ENCODE assay signal across 1 mouse cellular context in genomic region chr17:57061069-57061468, GRCm38 (mm10).
TF ChIP-seq lines count a peak whose summit lies in the region.

No protein-coding gene starts in this region.

TF ChIP-seq in CH12.LX, 34 proteins besides CTCF, POLR2A, EP300 and RAD21:
- TF ChIP-seq BHLHE40 (IDR thresholded peaks at IDR 0.05; ENCODE audit: low read depth, low read length) (peak; percentile 76), MXI1 (IDR thresholded peaks at IDR 0.05; ENCODE audit: low read depth, low read length) (peak; percentile 10; the same call in 1 of the 2 replicates), TCF12 (IDR thresholded peaks at IDR 0.05; ENCODE audit: low read depth, low read length) (no peak), ELF1 (IDR thresholded peaks at IDR 0.05; ENCODE audit: low read depth, low read length) (no peak), USF2 (conservative IDR thresholded peaks at IDR 0.05; ENCODE audit: low read depth, low read length) (no peak)
